Mouse (Mus musculus) midbrain, embryonic 13.5 days (tissue): ENCODE measurements around the gene Aamp. TPM values are rescaled to one million over a fixed set of nuclear protein-coding genes. Genes with fewer than 3 reads are reported as not detected.

Experiments
- ATAC-seq: fragments of 200-750 bp; cut with Nextera tagmentation; 2 replicates; pipeline ENCODE4 v1.8.0; 2017; ENCODE audit warnings: mild to moderate bottlenecking, moderate TSS enrichment, moderate library complexity
- H3K27ac ChIP-seq: fragments of 300-500 bp; sonication (generic); 2 replicates; pipeline ENCODE4 v1.5.1; 2015; ENCODE audit warnings: inconsistent platforms, mild to moderate bottlenecking, moderate library complexity
- H3K27me3 ChIP-seq: fragments of 300-500 bp; sonication (generic); 2 replicates; pipeline ENCODE4 v1.6.1; 2015; ENCODE audit warnings: mild to moderate bottlenecking, inconsistent platforms
- H3K36me3 ChIP-seq: fragments of 300-500 bp; sonication (generic); 2 replicates; pipeline ENCODE4 v1.6.1; 2015; ENCODE audit warnings: mild to moderate bottlenecking, inconsistent platforms
- H3K4me1 ChIP-seq: fragments of 300-500 bp; sonication (generic); replicated peaks from 2 replicates; pipeline ENCODE4 v1.6.1; 2015; ENCODE audit warnings: inconsistent platforms
- H3K4me2 ChIP-seq: fragments of 300-500 bp; sonication (generic); replicated peaks from 2 replicates; pipeline ENCODE4 v1.6.1; 2015; ENCODE audit warnings: moderate library complexity, mild to moderate bottlenecking, inconsistent platforms
- H3K4me3 ChIP-seq: fragments of 300-500 bp; sonication (generic); replicated peaks from 2 replicates; pipeline ENCODE4 v1.5.1; 2015; ENCODE audit warnings: mild to moderate bottlenecking, inconsistent platforms
- H3K9ac ChIP-seq: fragments of 300-500 bp; sonication (generic); replicated peaks from 2 replicates; pipeline ENCODE4 v1.6.1; 2015; ENCODE audit warnings: mild to moderate bottlenecking, inconsistent platforms
- H3K9me3 ChIP-seq: fragments of 300-500 bp; sonication (generic); 2 replicates; pipeline ENCODE4 v1.6.1; 2016; ENCODE audit warnings: mild to moderate bottlenecking, inconsistent platforms
- WGBS: fragments of 180-500 bp; shearing (Covaris S2); methylation state at CpG from one replicate; pipeline ENCODE4 v1.1.7; 2015; 5-methylcytosine and 5-hydroxymethylcytosine counted together
- polyA plus RNA-seq: library from polyadenylated mRNA; unstranded; fragments of >200 nt; fragmentation: Nextera tagmentation; extraction: Ambion mirVana; gene quantifications from 2 replicates; pipeline ENCODE4 v1.2.1, GENCODE M21; 2015

Gene Aamp
- polyA plus RNA-seq, 1 experiment from 2014 or later = 198 TPM

- ATAC-seq = no peak
- H3K4me3 ChIP-seq = no peak overlapping the region
- H3K27me3 ChIP-seq = peaks cover 5% of the 10 kb centered on the region; the same call in 1 of the 2 replicates
- H3K4me1 ChIP-seq = peaks cover 21% of the 10 kb centered on the region
- H3K9me3 ChIP-seq = no peaks in the 10 kb centered on the region
- peak overlapping the region; percentile 30; the same call in 1 of the 2 replicates for H3K9ac ChIP-seq
- peaks cover 4% of the 10 kb centered on the region for H3K36me3 ChIP-seq
- H3K27ac ChIP-seq = no peak overlapping the region
- 92% methylated on average over 5 of the region's 5 CpGs for WGBS
- no peak overlapping the region for H3K4me2 ChIP-seq
Measured at GRCm38 (mm10) chr1:74298157-74298750, 13.7 kb upstream of the Aamp start.

GRCm38 (mm10) chr1:74297269-74297668, 12.7 kb upstream of the Aamp start:
- WGBS = 74% methylated on average over 3 of the region's 3 CpGs
- H3K9ac ChIP-seq = no peak overlapping the region
- ATAC-seq = no peak

GRCm38 (mm10) chr1:74296477-74296876, 11.9 kb upstream of the Aamp start:
- 70% methylated on average over 6 of the region's 6 CpGs for WGBS
- no peak overlapping the region for H3K4me3 ChIP-seq

More at GRCm38 (mm10) chr1:74297269-74297668, 12.7 kb upstream of the Aamp start:
- Histone ChIP-seq H3K9me3 (no peaks in the 10 kb centered on the region), H3K4me1 (peaks cover 21% of the 10 kb centered on the region), H3K27me3 (no peaks in the 10 kb centered on the region), H3K36me3 (peaks cover 9% of the 10 kb centered on the region), H3K4me3 (no peak overlapping the region), H3K27ac (no peak overlapping the region), H3K4me2 (no peak overlapping the region)

GRCm38 (mm10) chr1:74295456-74296171, 11.1 kb upstream of the Aamp start:
- no peaks in the 10 kb centered on the region for H3K9me3 ChIP-seq
- peaks cover 13% of the 10 kb centered on the region for H3K36me3 ChIP-seq
- no peaks in the 10 kb centered on the region for H3K27me3 ChIP-seq
- 0 out of 2 replicates have a peak overlapping the region, but pooled peaks have one; percentile 15 for H3K4me2 ChIP-seq
- peak overlapping the region; percentile 53 for H3K9ac ChIP-seq
- ATAC-seq = peak; percentile 90
- 13% methylated on average over 9 of the region's 9 CpGs for WGBS
- H3K27ac ChIP-seq = peak overlapping the region; percentile 81
- H3K4me1 ChIP-seq = peaks cover 21% of the 10 kb centered on the region
- no peak overlapping the region for H3K4me3 ChIP-seq

More at GRCm38 (mm10) chr1:74296477-74296876, 11.9 kb upstream of the Aamp start:
- Histone ChIP-seq H3K9ac (peak overlapping the region; percentile 28; the same call in 1 of the 2 replicates), H3K4me2 (no peak overlapping the region), H3K27me3 (no peaks in the 10 kb centered on the region), H3K9me3 (no peaks in the 10 kb centered on the region), H3K36me3 (peaks cover 11% of the 10 kb centered on the region), H3K27ac (peak overlapping the region; percentile 81; the same call in 1 of the 2 replicates), H3K4me1 (peaks cover 21% of the 10 kb centered on the region)
- ATAC-seq = no peak

- Histone ChIP-seq H3K36me3 (peaks cover 16% of the 10 kb centered on the region), H3K4me3 (no peak overlapping the region), H3K4me2 (0 out of 2 replicates have a peak overlapping the region, but pooled peaks have one; percentile 15), H3K4me1 (peaks cover 21% of the 10 kb centered on the region), H3K9me3 (no peaks in the 10 kb centered on the region), H3K27ac (peak overlapping the region; percentile 81), H3K9ac (peak overlapping the region; percentile 53; the same call in 1 of the 2 replicates), H3K27me3 (no peaks in the 10 kb centered on the region)
- peak; percentile 13 for ATAC-seq
- 94% methylated on average over 6 of the region's 6 CpGs for WGBS
Measured at GRCm38 (mm10) chr1:74294733-74295455, 10.4 kb upstream of the Aamp start.

- H3K9ac ChIP-seq = no peak overlapping the region
- no peak overlapping the region for H3K27ac ChIP-seq
- WGBS = 97% methylated on average over 3 of the region's 3 CpGs
- H3K4me2 ChIP-seq = no peak overlapping the region
- no peak overlapping the region for H3K4me3 ChIP-seq
- H3K27me3 ChIP-seq = no peaks in the 10 kb centered on the region
- ATAC-seq = no peak
- peaks cover 23% of the 10 kb centered on the region for H3K36me3 ChIP-seq
- H3K9me3 ChIP-seq = no peaks in the 10 kb centered on the region
- H3K4me1 ChIP-seq = peaks cover 21% of the 10 kb centered on the region
Measured at GRCm38 (mm10) chr1:74294090-74294643, 9.6 kb upstream of the Aamp start.

- Histone ChIP-seq H3K4me3 (no peak overlapping the region), H3K27me3 (no peaks in the 10 kb centered on the region), H3K9ac (no peak overlapping the region), H3K4me1 (peaks cover 21% of the 10 kb centered on the region), H3K36me3 (peaks cover 31% of the 10 kb centered on the region), H3K27ac (no peak overlapping the region), H3K9me3 (no peaks in the 10 kb centered on the region), H3K4me2 (no peak overlapping the region)
- WGBS = 89% methylated on average over 8 of the region's 8 CpGs
- ATAC-seq = no peak
Measured at GRCm38 (mm10) chr1:74293306-74293960, 8.9 kb upstream of the Aamp start.

- H3K9me3 ChIP-seq = no peaks in the 10 kb centered on the region
- no peak for ATAC-seq
- no peak overlapping the region for H3K4me2 ChIP-seq
- H3K27ac ChIP-seq = no peak overlapping the region
- 88% methylated on average over 11 of the region's 11 CpGs for WGBS
- H3K4me3 ChIP-seq = no peak overlapping the region
- H3K27me3 ChIP-seq = no peaks in the 10 kb centered on the region
- no peak overlapping the region for H3K9ac ChIP-seq
- peaks cover 33% of the 10 kb centered on the region for H3K36me3 ChIP-seq
- H3K4me1 ChIP-seq = peaks cover 21% of the 10 kb centered on the region
Measured at GRCm38 (mm10) chr1:74292331-74293020, 7.9 kb upstream of the Aamp start.

- Histone ChIP-seq H3K4me2 (no peak overlapping the region), H3K4me3 (no peak overlapping the region), H3K9ac (no peak overlapping the region), H3K27me3 (no peaks in the 10 kb centered on the region), H3K4me1 (peaks cover 21% of the 10 kb centered on the region), H3K27ac (no peak overlapping the region), H3K9me3 (no peaks in the 10 kb centered on the region), H3K36me3 (peaks cover 33% of the 10 kb centered on the region)
- no peak for ATAC-seq
- 91% methylated on average over 5 of the region's 5 CpGs for WGBS
Measured at GRCm38 (mm10) chr1:74290141-74290540, 5.6 kb upstream of the Aamp start.

GRCm38 (mm10) chr1:74289740-74290139, 5.2 kb upstream of the Aamp start:
- Histone ChIP-seq H3K27ac (no peak overlapping the region), H3K27me3 (no peaks in the 10 kb centered on the region), H3K4me1 (peaks cover 17% of the 10 kb centered on the region), H3K4me2 (no peak overlapping the region), H3K4me3 (no peak overlapping the region), H3K9ac (no peak overlapping the region), H3K9me3 (no peaks in the 10 kb centered on the region), H3K36me3 (peaks cover 33% of the 10 kb centered on the region)
- no peak for ATAC-seq
- WGBS = 88% methylated on average over 2 of the region's 2 CpGs

GRCm38 (mm10) chr1:74289248-74289647, 4.7 kb upstream of the Aamp start:
- Histone ChIP-seq H3K9ac (0 out of 2 replicates have a peak overlapping the region, but pooled peaks have one; percentile 14), H3K4me1 (peaks cover 17% of the 10 kb centered on the region), H3K36me3 (peaks cover 32% of the 10 kb centered on the region), H3K27ac (no peak overlapping the region), H3K4me2 (no peak overlapping the region), H3K9me3 (no peaks in the 10 kb centered on the region), H3K27me3 (no peaks in the 10 kb centered on the region), H3K4me3 (no peak overlapping the region)
- ATAC-seq = no peak
- 94% methylated on average over 9 of the region's 9 CpGs for WGBS
